Mouse (Mus musculus): ENCODE measurements at regions not wholly inside any gene's neighbourhood (a gene's known extent, or its start where the extent isn't known, plus 50 kb on each side); places are given as distances from the start of the nearest gene placed in this dataset.

- no peaks in the 10 kb centered on the region for H3K4me1 ChIP-seq
- no peaks in the 10 kb centered on the region for H3K27me3 ChIP-seq (ENCODE audit: poor library complexity, severe bottlenecking)
- no peak for DNase-seq (ENCODE audit: extremely low spot score, low spot score)
- no peak overlapping the region for H3K27ac ChIP-seq
- H3K4me3 ChIP-seq = no peak overlapping the region
- 86% methylated on average over 3 of the region's 3 CpGs for WGBS
- H3K9me3 ChIP-seq = no peaks in the 10 kb centered on the region
- no peaks in the 10 kb centered on the region for H3K36me3 ChIP-seq (replicated peaks)
Observed at GRCm38 (mm10) chr14:100842828-100843227, 357.3 kb downstream of the Prr30 start.
